Mouse (Mus musculus) megakaryocyte, embryonic 14.5 days (primary cell): ENCODE results near the gene Asap3.

Source experiments
- FLI1 ChIP-seq: IDR thresholded peaks from 2 replicates; pipeline ENCODE4 v1.6.1; 2012; ENCODE audit warnings: low read length, inconsistent platforms, mixed read lengths
- GATA1 ChIP-seq: IDR thresholded peaks from 3 replicates; pipeline ENCODE4 v1.6.1; 2012; ENCODE audit warnings: mixed read lengths, low read length, inconsistent platforms, borderline replicate concordance

DNA sequence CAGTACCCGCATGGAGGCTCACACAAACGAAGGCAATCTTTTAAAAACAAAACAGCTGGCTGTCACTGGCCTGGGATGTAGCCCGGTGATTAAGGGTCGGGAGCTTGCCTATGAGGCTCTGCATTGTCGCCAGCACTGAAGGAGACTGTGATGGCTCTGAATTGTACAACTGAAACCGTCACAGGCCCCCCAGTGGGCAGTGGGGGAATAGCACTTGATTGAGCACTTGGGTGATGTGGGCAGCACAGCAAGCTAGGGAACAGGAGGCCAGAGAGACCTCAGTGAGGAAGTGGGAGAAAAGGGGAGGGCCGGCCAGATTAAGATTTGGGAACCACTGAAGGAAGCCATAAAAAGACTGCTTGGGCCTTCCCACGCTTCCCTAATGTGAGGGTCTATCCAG lies 33.5 kb downstream of the Asap3 start:
- TF ChIP-seq GATA1 (no peak), FLI1 (no peak)
